ENCODE assay signal across 9 mouse cellular contexts in genomic region chr17:26381613-26382012, GRCm38 (mm10). TPM values are rescaled to one million over a fixed set of nuclear protein-coding genes. Genes with fewer than 3 reads are reported as not detected.
DNase-seq lines count a peak whose midpoint lies in the region; ATAC-seq and TF ChIP-seq lines count a peak whose summit lies in the region.
"Had no signal": no experiment of that assay in that cellular context is flagged by ENCODE, and none has a peak within 500 bp of the region (broad histone marks: within the 10 kb centered on the region; RNA-seq: fewer than 3 reads in every experiment).

No protein-coding gene starts in this region.

- no peak overlapping the region for H3K4me3 ChIP-seq in intestine, embryonic 14.5 days (ENCODE audit: low read depth, low read length)
- H3K4me3 ChIP-seq in intestine, postnatal 0 days (ENCODE audit: low read depth, low read length): no peak overlapping the region
- H3K4me3 ChIP-seq in forebrain, embryonic 13.5 days: no peak overlapping the region

- 0 out of 2 replicates have a peak, but pooled peaks cover 4% of the 10 kb centered on the region for H3K9me3 ChIP-seq in intestine, embryonic 14.5 days (ENCODE audit: control insufficient read depth, low read length)
- no peaks in the 10 kb centered on the region for H3K9me3 ChIP-seq in intestine, postnatal 0 days (ENCODE audit: control insufficient read depth)
- H3K9me3 ChIP-seq in forebrain, embryonic 13.5 days (replicated peaks): no peaks in the 10 kb centered on the region

- no peak for TF ChIP-seq CTCF in intestine, postnatal 0 days (IDR thresholded peaks at IDR 0.05; ENCODE audit: low read depth)
- TF ChIP-seq CTCF in Patski (IDR thresholded peaks at IDR 0.05): no peak

- no peaks in the 10 kb centered on the region for H3K27me3 ChIP-seq in intestine, embryonic 14.5 days (replicated peaks; ENCODE audit: control insufficient read depth, insufficient read depth, low read length)
- H3K27me3 ChIP-seq in intestine, postnatal 0 days (replicated peaks; ENCODE audit: control insufficient read depth, insufficient read depth, low read length): no peaks in the 10 kb centered on the region
- no peaks in the 10 kb centered on the region for H3K27me3 ChIP-seq in Patski
- no peaks in the 10 kb centered on the region for H3K27me3 ChIP-seq in forebrain, embryonic 13.5 days

- ATAC-seq in intestine, embryonic 14.5 days (replicated peaks; ENCODE audit: low FRiP score, low TSS enrichment, low read depth): no peak; the same call in 1 of the 2 replicates
- ATAC-seq in intestine, postnatal 0 days: no peak
- ATAC-seq in Patski: peak; percentile 23
- ATAC-seq in forebrain, embryonic 13.5 days: no peak; the same call in 1 of the 2 replicates
- ATAC-seq in megakaryocyte progenitor cell, adult 5-6 weeks (replicated peaks; ENCODE audit: poor library complexity): peak; percentile 52

- H3K27ac ChIP-seq in intestine, embryonic 14.5 days (ENCODE audit: low read depth): peak overlapping the region; percentile 91
- H3K27ac ChIP-seq in intestine, postnatal 0 days (ENCODE audit: low read depth, low read length): no peak overlapping the region
- H3K27ac ChIP-seq in forebrain, embryonic 13.5 days: peak overlapping the region; percentile 83

- no peak overlapping the region for H3K9ac ChIP-seq in intestine, embryonic 14.5 days (ENCODE audit: low read length)
- H3K9ac ChIP-seq in intestine, postnatal 0 days (ENCODE audit: low read depth, low read length): no peak overlapping the region
- peak overlapping the region; percentile 40; the same call in 1 of the 2 replicates for H3K9ac ChIP-seq in forebrain, embryonic 13.5 days

- CTCF ChIA-PET in Patski (lab: Charles Lee): interaction anchor here (1.7 to 1.9 kb wide), 2 partner anchors 11 to 24 kb away, joined by 4 to 10 read pairs; no protein-coding TSS in a partner anchor

- no peaks in the 10 kb centered on the region for H3K36me3 ChIP-seq in intestine, embryonic 14.5 days (ENCODE audit: control insufficient read depth, insufficient read depth, low read length)
- H3K36me3 ChIP-seq in intestine, postnatal 0 days (ENCODE audit: control insufficient read depth, insufficient read depth): no peaks in the 10 kb centered on the region
- no peaks in the 10 kb centered on the region for H3K36me3 ChIP-seq in forebrain, embryonic 13.5 days (ENCODE audit: poor library complexity, severe bottlenecking)

- in situ Hi-C loops in Patski (cut with MboI; ENCODE audit: low pct_unique_long_range_greater_than_20kb): no loop called here

- H3K4me1 ChIP-seq in intestine, embryonic 14.5 days (replicated peaks; ENCODE audit: control insufficient read depth, insufficient read depth, low read length): peaks cover 50% of the 10 kb centered on the region
- peaks cover 8% of the 10 kb centered on the region for H3K4me1 ChIP-seq in intestine, postnatal 0 days (replicated peaks; ENCODE audit: control insufficient read depth, insufficient read depth, low read length)
- H3K4me1 ChIP-seq in forebrain, embryonic 13.5 days: peaks cover 24% of the 10 kb centered on the region

- DNase-seq in intestine, embryonic 14.5 days (ENCODE audit: low spot score): no peak
- no peak for DNase-seq in Patski (ENCODE audit: low read depth, low spot score)
- no peak for DNase-seq in frontal cortex, postnatal 14 days (ENCODE audit: low spot score in 2 of 2)
- DNase-seq in embryo, embryonic 10 days (ENCODE audit: low spot score): no peak
- no peak for DNase-seq in embryo, embryonic 9.5 days (ENCODE audit: extremely low spot score)
- DNase-seq: lung, postnatal 10 days had no signal

- POLR2A ChIA-PET in Patski (lab: Charles Lee): no interaction called here

- WGBS in intestine, embryonic 14.5 days: 33% methylated on average over 5 of the region's 5 CpGs
- WGBS in intestine, postnatal 0 days: 49% methylated on average over 5 of the region's 5 CpGs
- WGBS in forebrain, embryonic 13.5 days: 68% methylated on average over 5 of the region's 5 CpGs

- H3K4me2 ChIP-seq in intestine, embryonic 14.5 days (ENCODE audit: low read length): peak overlapping the region; percentile 37; the same call in 1 of the 2 replicates
- H3K4me2 ChIP-seq in intestine, postnatal 0 days (replicated peaks; ENCODE audit: low read depth): no peak overlapping the region
- no peak overlapping the region for H3K4me2 ChIP-seq in forebrain, embryonic 13.5 days

RNA-seq across cellular contexts. Expression of gene Neurl1b, which starts 33.0 kb away (rescaled TPM):
- polyA plus RNA-seq in intestine, embryonic 14.5 days (2014; fragmentation: Nextera tagmentation; extraction: Ambion mirVana): 2.3 and 3.1 TPM in 2 replicates
- polyA plus RNA-seq in intestine, postnatal 0 days (2015; fragmentation: Nextera tagmentation; extraction: Ambion mirVana): 1.5 TPM in 2 replicates
- 79.6 TPM for polyA plus RNA-seq in Patski (2021)
- polyA plus RNA-seq in forebrain, embryonic 13.5 days (2015; fragmentation: Nextera tagmentation; extraction: Ambion mirVana): 1.2 and 1.7 TPM in 2 replicates
- 1.6 and 2.2 TPM in 2 replicates for total RNA-seq in megakaryocyte progenitor cell, adult 5-6 weeks (2015)
- 1.9 and 2.2 TPM in 2 replicates for total RNA-seq in megakaryocyte progenitor cell, adult 5-6 weeks (2017)

Comparison
In these comparisons a context has a peak if more than half of its experiments do, and no peak if none do; other contexts are left out.
1. ATAC-seq: peak in Patski (single experiment) and megakaryocyte progenitor cell, adult 5-6 weeks (single experiment); none in intestine, embryonic 14.5 days (single experiment), intestine, postnatal 0 days (single experiment) and forebrain, embryonic 13.5 days (single experiment).
2. RNA of gene Neurl1b, which starts 33.0 kb away (polyA plus RNA-seq): 79.6 TPM in Patski (single experiment); 2.3 to 3.1 TPM in intestine, embryonic 14.5 days, 1.5 TPM in intestine, postnatal 0 days and 1.2 to 1.7 TPM in forebrain, embryonic 13.5 days; every median in the first group is over 10 times any median in the second.